Mouse (Mus musculus) left cerebral cortex, postnatal 14 days (tissue): ENCODE measurements at regions not wholly inside any gene's neighbourhood (a gene's known extent, or its start where the extent isn't known, plus 50 kb on each side); places are given as distances from the start of the nearest gene placed in this dataset.

Experiments used
- DNase-seq, 2 experiments: peaks; one replicate each; pipeline ENCODE4 v3.0.0; 2021 to 2022; ENCODE audit warnings: low spot score in 2 of 2, mixed read lengths in 1 of 2
- intact Hi-C: fragments of 180-260 bp; cut with DNase I; formaldehyde crosslinking; loops from one replicate; pipeline ENCODE4 v1.15.1; 2025

DNA sequence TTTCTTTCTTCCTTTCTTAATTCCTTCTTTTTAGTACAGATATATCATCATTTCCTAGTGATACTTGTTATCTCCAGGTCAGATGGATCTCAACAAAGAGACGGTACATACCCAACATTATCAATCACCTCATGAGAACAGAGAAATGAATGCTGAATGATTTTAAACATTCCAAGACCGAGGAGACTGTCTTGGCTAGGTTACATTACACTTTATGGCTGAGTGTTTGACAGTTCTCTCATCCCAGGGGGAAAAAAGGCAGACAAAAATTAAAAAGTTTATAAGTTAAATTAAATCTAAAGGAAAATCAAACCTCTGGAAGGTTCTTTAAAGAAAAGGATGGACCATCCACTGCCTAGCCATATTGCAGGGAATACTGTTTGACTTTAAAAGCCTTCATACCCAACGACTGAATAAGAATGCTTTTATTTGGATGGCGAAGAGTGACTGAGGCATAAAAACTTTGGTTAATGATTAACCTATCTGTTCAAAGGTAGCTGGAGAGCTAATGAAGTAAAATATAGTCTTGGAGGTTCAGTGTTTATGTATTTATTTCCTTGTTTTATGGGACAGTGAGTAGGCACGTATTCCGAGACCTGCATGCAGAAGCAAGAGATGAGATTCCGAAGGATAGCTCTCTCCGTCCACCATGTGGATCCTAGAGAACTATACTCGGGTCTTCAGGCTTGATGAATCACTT, 88.4 kb upstream of the Cblb start:
- intact Hi-C loops, result no loop called here
- no peak for DNase-seq

GRCm38 (mm10) chr16:51967051-51967845, 63.8 kb upstream of the Cblb start:
- intact Hi-C loops, result no loop called here
- no peak for DNase-seq
